Mouse (Mus musculus) stomach, embryonic 15.5 days (tissue): ENCODE measurements around the gene Med12l. TPM values are rescaled to one million over a fixed set of nuclear protein-coding genes. Genes with fewer than 3 reads are reported as not detected.
"Not testable (repeated sequence)": the region's sequence is repeated elsewhere in the genome, so short reads cannot be mapped to it uniquely, and the experiment has no call there.

Source experiments
- ATAC-seq: fragments of 200-750 bp; cut with Nextera tagmentation; 2 replicates; pipeline ENCODE4 v1.8.0; 2017; ENCODE audit warnings: low read depth, moderate number of reproducible peaks, moderate TSS enrichment; ENCODE audit not compliant: insufficient read depth, low FRiP score
- H3K27ac ChIP-seq: fragments of 300-500 bp; sonication (generic); 2 replicates; pipeline ENCODE4 v1.5.1; 2015; ENCODE audit warnings: mild to moderate bottlenecking, inconsistent platforms
- H3K27me3 ChIP-seq: fragments of 300-500 bp; sonication (generic); replicated peaks from 2 replicates; pipeline ENCODE4 v1.6.1; 2015; ENCODE audit warnings: inconsistent platforms
- H3K36me3 ChIP-seq: fragments of 300-500 bp; sonication (generic); 2 replicates; pipeline ENCODE4 v1.6.1; 2015; ENCODE audit warnings: inconsistent platforms
- H3K4me1 ChIP-seq: fragments of 300-500 bp; sonication (generic); 2 replicates; pipeline ENCODE4 v1.6.1; 2015; ENCODE audit warnings: inconsistent platforms
- H3K4me2 ChIP-seq: fragments of 300-500 bp; sonication (generic); 2 replicates; pipeline ENCODE4 v1.6.1; 2015; ENCODE audit warnings: mild to moderate bottlenecking, inconsistent platforms
- H3K4me3 ChIP-seq: fragments of 300-500 bp; sonication (generic); replicated peaks from 2 replicates; pipeline ENCODE4 v1.5.1; 2015; ENCODE audit warnings: inconsistent platforms
- H3K9ac ChIP-seq: fragments of 300-500 bp; sonication (generic); 2 replicates; pipeline ENCODE4 v1.6.1; 2015; ENCODE audit warnings: inconsistent platforms
- H3K9me3 ChIP-seq: fragments of 300-500 bp; sonication (generic); 2 replicates; pipeline ENCODE4 v1.6.1; 2016; ENCODE audit warnings: inconsistent platforms
- WGBS: fragments of 180-500 bp; shearing (Covaris S2); methylation state at CpG from one replicate; pipeline ENCODE4 v1.1.7; 2015; 5-methylcytosine and 5-hydroxymethylcytosine counted together
- polyA plus RNA-seq: library from polyadenylated mRNA; unstranded; fragments of >200 nt; fragmentation: Nextera tagmentation; extraction: Ambion mirVana; gene quantifications from 2 replicates; pipeline ENCODE4 v1.2.1, GENCODE M21; 2015

Med12l gene
- polyA plus RNA-seq, 1 experiment from 2014 or later, result 1.5 TPM

DNA sequence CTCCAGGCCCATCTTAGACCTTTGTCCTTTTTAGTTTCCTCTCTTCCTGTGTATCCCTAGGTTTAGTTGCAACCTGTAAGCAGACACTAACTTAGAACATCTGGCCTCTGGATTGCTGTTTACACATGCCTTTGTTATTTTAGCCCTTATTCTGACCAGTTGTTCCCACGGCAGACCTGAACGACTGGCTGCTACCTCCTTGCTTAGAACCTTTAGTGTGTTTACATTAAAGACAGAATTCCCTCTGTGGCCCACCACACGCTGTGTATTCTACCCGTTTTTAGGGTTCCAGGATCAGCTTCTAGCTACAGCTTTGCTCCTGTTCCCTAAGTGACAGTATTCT, 19.5 kb downstream of the Med12l start:
- H3K4me3 ChIP-seq, result no peak overlapping the region
- 17% methylated on average over 4 of the region's 4 CpGs for WGBS

GRCm38 (mm10) chr3:59028696-59029095, 23.1 kb downstream of the Med12l start:
- Histone ChIP-seq H3K9me3 (no peaks in the 10 kb centered on the region), H3K27me3 (no peaks in the 10 kb centered on the region), H3K36me3 (no peaks in the 10 kb centered on the region), H3K4me3 (no peak overlapping the region), H3K9ac (no peak overlapping the region), H3K4me2 (no peak overlapping the region), H3K4me1 (no peaks in the 10 kb centered on the region), H3K27ac (no peak overlapping the region)
- no peak for ATAC-seq
- WGBS, result 59% methylated on average over 6 of the region's 6 CpGs

More for the DNA sequence above, 19.5 kb downstream of the Med12l start:
- Histone ChIP-seq H3K36me3 (no peaks in the 10 kb centered on the region), H3K9ac (no peak overlapping the region), H3K4me2 (no peak overlapping the region), H3K27me3 (no peaks in the 10 kb centered on the region), H3K27ac (no peak overlapping the region), H3K9me3 (no peaks in the 10 kb centered on the region), H3K4me1 (no peaks in the 10 kb centered on the region)
- no peak for ATAC-seq

GRCm38 (mm10) chr3:59030986-59031385, 25.4 kb downstream of the Med12l start:
- H3K4me1 ChIP-seq, result no peaks in the 10 kb centered on the region
- H3K4me3 ChIP-seq, result no peak overlapping the region
- no peak overlapping the region for H3K27ac ChIP-seq
- no peaks in the 10 kb centered on the region for H3K9me3 ChIP-seq
- H3K9ac ChIP-seq, result no peak overlapping the region
- no peak for ATAC-seq
- no peaks in the 10 kb centered on the region for H3K36me3 ChIP-seq
- H3K27me3 ChIP-seq, result no peaks in the 10 kb centered on the region
- no peak overlapping the region for H3K4me2 ChIP-seq
- WGBS, result 51% methylated on average over 4 of the region's 4 CpGs

- H3K27me3 ChIP-seq, result no peaks in the 10 kb centered on the region
- H3K9me3 ChIP-seq, result no peaks in the 10 kb centered on the region
- H3K36me3 ChIP-seq, result no peaks in the 10 kb centered on the region
- H3K4me2 ChIP-seq, result no peak overlapping the region
- no peak overlapping the region for H3K9ac ChIP-seq
- 86% methylated on average over 6 of the region's 6 CpGs for WGBS
- no peak for ATAC-seq
- H3K4me3 ChIP-seq, result no peak overlapping the region
- H3K27ac ChIP-seq, result no peak overlapping the region
- H3K4me1 ChIP-seq, result no peaks in the 10 kb centered on the region
These were observed 35.9 kb downstream of the Med12l start for GRCm38 (mm10) chr3:59041487-59041886.

GRCm38 (mm10) chr3:59054834-59055535, 49.4 kb downstream of the Med12l start:
- Histone ChIP-seq H3K4me3 (no peak overlapping the region), H3K27me3 (no peaks in the 10 kb centered on the region), H3K36me3 (no peaks in the 10 kb centered on the region), H3K4me2 (no peak overlapping the region), H3K4me1 (no peaks in the 10 kb centered on the region), H3K9me3 (no peaks in the 10 kb centered on the region), H3K9ac (no peak overlapping the region), H3K27ac (no peak overlapping the region)
- no peak for ATAC-seq
- WGBS, result 60% methylated on average over 17 of the region's 17 CpGs

GRCm38 (mm10) chr3:59059022-59059541, 53.5 kb downstream of the Med12l start:
- WGBS, result 3% methylated on average over 7 of the region's 7 CpGs
- no peaks in the 10 kb centered on the region for H3K9me3 ChIP-seq
- no peaks in the 10 kb centered on the region for H3K27me3 ChIP-seq
- no peak overlapping the region for H3K27ac ChIP-seq
- H3K36me3 ChIP-seq, result no peaks in the 10 kb centered on the region
- H3K4me1 ChIP-seq, result no peaks in the 10 kb centered on the region
- no peak overlapping the region for H3K4me3 ChIP-seq
- no peak overlapping the region for H3K9ac ChIP-seq
- peak; percentile 58; the same call in 1 of the 2 replicates for ATAC-seq
- peak overlapping the region; percentile 27; the same call in 1 of the 2 replicates for H3K4me2 ChIP-seq

DNA sequence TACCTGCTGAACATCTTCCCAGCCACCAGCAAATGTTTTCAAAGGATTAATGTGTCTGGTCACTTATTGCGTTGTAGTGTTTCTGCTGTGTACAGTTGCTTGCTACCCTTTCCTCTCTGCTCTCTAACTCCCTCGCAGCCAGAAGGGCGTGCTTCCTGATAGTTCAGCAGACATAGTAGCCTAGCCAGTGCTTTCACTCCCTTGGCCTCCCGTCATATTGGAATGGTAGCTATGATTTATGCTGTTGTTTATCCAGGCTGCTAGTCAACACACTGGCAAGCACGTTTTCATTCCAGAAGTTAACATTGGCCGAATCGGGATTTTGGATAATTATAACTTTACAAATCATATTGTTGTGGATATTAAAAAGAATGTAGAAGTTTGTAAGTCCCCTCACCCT, 54.5 kb downstream of the Med12l start:
- Histone ChIP-seq H3K27ac (no peak overlapping the region), H3K36me3 (no peaks in the 10 kb centered on the region), H3K9ac (no peak overlapping the region), H3K9me3 (no peaks in the 10 kb centered on the region), H3K4me2 (no peak overlapping the region), H3K4me3 (no peak overlapping the region), H3K27me3 (no peaks in the 10 kb centered on the region), H3K4me1 (no peaks in the 10 kb centered on the region)
- ATAC-seq, result no peak
- 72% methylated on average over 7 of the region's 7 CpGs for WGBS

DNA sequence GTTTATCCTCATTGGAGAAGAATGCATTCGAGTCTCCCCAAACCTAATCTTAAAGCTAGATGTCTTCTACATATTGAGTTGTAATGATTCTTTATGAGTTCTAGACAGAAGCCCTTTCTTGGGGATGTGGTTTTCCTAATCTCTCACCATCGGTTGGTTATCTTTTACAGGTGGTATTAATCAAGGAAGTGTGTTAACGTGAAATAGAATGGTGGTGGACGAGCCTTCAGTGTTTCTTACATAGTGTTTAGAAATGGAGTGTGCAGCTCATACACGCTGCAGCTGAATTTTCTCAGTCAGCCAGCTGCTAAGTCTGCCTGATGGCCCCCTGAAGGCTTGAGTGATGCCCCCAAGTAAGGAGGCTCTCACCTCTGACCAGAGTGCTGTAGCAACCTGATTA, 56.5 kb downstream of the Med12l start:
- Histone ChIP-seq H3K27ac (no peak overlapping the region), H3K4me2 (no peak overlapping the region), H3K36me3 (no peaks in the 10 kb centered on the region), H3K4me3 (no peak overlapping the region), H3K9ac (no peak overlapping the region), H3K27me3 (no peaks in the 10 kb centered on the region), H3K4me1 (no peaks in the 10 kb centered on the region), H3K9me3 (no peaks in the 10 kb centered on the region)
- no peak for ATAC-seq
- WGBS, result 47% methylated on average over 5 of the region's 5 CpGs

DNA sequence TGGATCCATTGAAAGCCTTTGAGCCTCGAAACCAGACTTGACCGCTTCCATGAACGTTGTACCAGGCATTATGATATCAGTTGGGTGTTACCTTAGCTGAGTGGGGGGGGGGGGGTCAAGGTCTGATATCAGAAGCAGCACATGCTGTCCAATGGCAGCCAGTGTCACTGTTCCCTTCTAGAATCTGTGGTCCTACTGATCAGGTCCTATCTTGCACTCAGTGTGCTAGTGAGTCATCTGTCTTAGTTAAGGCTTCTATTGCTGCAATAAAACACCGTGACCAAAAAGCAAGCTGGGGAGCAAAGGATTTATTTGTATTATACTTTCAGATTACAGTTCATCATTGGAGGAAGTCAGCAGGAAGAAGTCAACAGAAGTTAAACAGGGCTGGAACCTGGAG, 57.8 kb downstream of the Med12l start:
- no peaks in the 10 kb centered on the region for H3K4me1 ChIP-seq
- H3K27me3 ChIP-seq, result no peaks in the 10 kb centered on the region
- no peaks in the 10 kb centered on the region for H3K9me3 ChIP-seq
- no peak overlapping the region for H3K4me3 ChIP-seq
- no peak for ATAC-seq
- no peak overlapping the region for H3K4me2 ChIP-seq
- H3K9ac ChIP-seq, result no peak overlapping the region
- H3K27ac ChIP-seq, result no peak overlapping the region
- no peaks in the 10 kb centered on the region for H3K36me3 ChIP-seq
- 70% methylated on average over 4 of the region's 4 CpGs for WGBS

- ATAC-seq, result no peak
- H3K27me3 ChIP-seq, result no peaks in the 10 kb centered on the region
- WGBS, result 77% methylated on average over 3 of the region's 3 CpGs
- no peak overlapping the region for H3K9ac ChIP-seq
- no peak overlapping the region for H3K4me2 ChIP-seq
- no peaks in the 10 kb centered on the region for H3K4me1 ChIP-seq
- no peak overlapping the region for H3K27ac ChIP-seq
- no peak overlapping the region for H3K4me3 ChIP-seq
- no peaks in the 10 kb centered on the region for H3K9me3 ChIP-seq
- no peaks in the 10 kb centered on the region for H3K36me3 ChIP-seq
These were observed 60.3 kb downstream of the Med12l start for GRCm38 (mm10) chr3:59065937-59066336.

DNA sequence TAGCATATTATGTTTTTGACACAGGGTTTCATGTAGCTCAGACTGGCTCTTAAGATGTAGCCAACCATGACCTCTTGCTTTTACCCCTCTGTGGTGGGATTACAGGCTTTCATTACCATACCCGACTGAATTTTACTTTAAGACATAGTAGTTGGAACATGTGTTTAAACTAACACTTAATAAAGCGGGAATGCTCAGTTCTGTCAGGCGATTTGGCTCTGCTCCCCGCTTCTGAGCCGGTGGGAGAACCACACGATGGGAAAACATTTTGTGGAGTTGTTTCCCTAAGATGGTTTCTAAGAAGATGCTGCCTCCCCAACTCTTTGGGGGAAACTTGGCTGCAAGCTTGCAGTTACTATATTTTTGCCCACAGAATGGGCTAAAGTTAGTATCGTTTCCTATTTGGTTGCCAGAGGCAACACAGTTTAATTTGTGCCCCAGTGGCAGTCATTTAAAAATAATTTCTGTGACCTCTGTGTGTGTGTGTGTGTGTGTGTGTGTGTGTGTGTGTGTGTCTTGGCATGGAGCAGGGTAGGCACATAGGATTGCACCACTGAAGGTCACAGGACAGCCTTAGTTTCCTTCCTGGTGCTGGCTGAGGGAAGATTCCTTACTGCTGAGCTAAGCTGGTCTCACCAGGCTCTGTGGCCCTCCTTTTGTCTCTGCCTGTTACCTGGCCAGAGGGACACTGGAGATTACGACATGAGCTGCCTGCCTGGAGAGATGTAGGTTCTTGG, 61.1 kb downstream of the Med12l start:
- no peaks in the 10 kb centered on the region for H3K36me3 ChIP-seq
- H3K9me3 ChIP-seq, result no peaks in the 10 kb centered on the region
- no peak overlapping the region for H3K4me3 ChIP-seq
- WGBS, result 67% methylated on average over 8 of the region's 8 CpGs
- H3K4me2 ChIP-seq, result no peak overlapping the region
- no peak overlapping the region for H3K9ac ChIP-seq
- no peaks in the 10 kb centered on the region for H3K27me3 ChIP-seq
- ATAC-seq, result no peak; the same call in 1 of the 2 replicates
- no peaks in the 10 kb centered on the region for H3K4me1 ChIP-seq
- H3K27ac ChIP-seq, result no peak overlapping the region

DNA sequence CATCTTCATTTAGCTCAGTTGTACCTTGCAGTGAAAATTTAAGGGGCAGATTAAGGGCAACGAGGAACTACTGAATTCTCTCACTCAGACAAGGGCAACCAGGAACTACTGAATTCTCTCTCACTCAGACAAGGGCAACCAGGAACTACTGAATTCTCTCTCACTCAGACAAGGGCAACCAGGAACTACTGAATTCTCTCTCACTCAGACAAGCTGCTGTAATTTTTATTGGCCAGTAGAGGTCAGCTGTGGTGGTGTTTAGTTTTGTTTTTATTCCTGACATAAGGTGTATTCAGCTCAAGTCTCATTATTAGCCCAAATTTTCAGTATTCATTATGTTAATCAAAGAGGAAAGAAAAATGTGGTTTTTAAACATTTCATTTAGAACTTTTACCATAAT, 63.4 kb downstream of the Med12l start:
- H3K4me1 ChIP-seq, H3K9me3 ChIP-seq, H3K36me3 ChIP-seq, H3K27me3 ChIP-seq, H3K9ac ChIP-seq, H3K4me3 ChIP-seq, ATAC-seq, H3K4me2 ChIP-seq, H3K27ac ChIP-seq: not testable (repeated sequence)
- WGBS, result 74% methylated on average over 1 of the region's 1 CpGs
